Mouse (Mus musculus) lung, embryonic 14.5 days (tissue): ENCODE results near the gene Dlx1. TPM values are rescaled to one million over a fixed set of nuclear protein-coding genes. Genes with fewer than 3 reads are reported as not detected.

Source experiments
- ATAC-seq: fragments of 200-750 bp; cut with Nextera tagmentation; 2 replicates; pipeline ENCODE4 v1.8.0; 2017; ENCODE audit warnings: mild to moderate bottlenecking, moderate TSS enrichment, moderate library complexity; ENCODE audit not compliant: insufficient read depth
- DNase-seq: peaks from one replicate; pipeline ENCODE4 v3.0.0-alpha.2; 2015
- H3K27ac ChIP-seq: fragments of 300-500 bp; sonication (generic); 2 replicates; pipeline ENCODE4 v1.5.1; 2014; ENCODE audit warnings: low read depth, mild to moderate bottlenecking, moderate library complexity
- H3K27me3 ChIP-seq: fragments of 300-500 bp; sonication (generic); 2 replicates; pipeline ENCODE4 v1.6.1; 2014; ENCODE audit warnings: low read length, control low read depth; ENCODE audit not compliant: insufficient read depth
- H3K36me3 ChIP-seq: fragments of 300-500 bp; sonication (generic); 2 replicates; pipeline ENCODE4 v1.6.1; 2014; ENCODE audit warnings: control low read depth; ENCODE audit not compliant: insufficient read depth
- H3K4me1 ChIP-seq: fragments of 300-500 bp; sonication (generic); 2 replicates; pipeline ENCODE4 v1.6.1; 2014; ENCODE audit warnings: antibody characterized with exemption, control low read depth; ENCODE audit not compliant: insufficient read depth
- H3K4me2 ChIP-seq: fragments of 300-500 bp; sonication (generic); 2 replicates; pipeline ENCODE4 v1.6.1; 2014; ENCODE audit warnings: mild to moderate bottlenecking
- H3K4me3 ChIP-seq: fragments of 300-500 bp; sonication (generic); 2 replicates; pipeline ENCODE4 v1.5.1; 2014; ENCODE audit warnings: low read depth, low read length
- H3K9ac ChIP-seq: fragments of 300-500 bp; sonication (generic); 2 replicates; pipeline ENCODE4 v1.6.1; 2014
- H3K9me3 ChIP-seq: fragments of 300-500 bp; sonication (generic); 2 replicates; pipeline ENCODE4 v1.6.1; 2016; ENCODE audit warnings: low read depth, low read length, control low read depth
- CTCF ChIP-seq: IDR thresholded peaks from 2 replicates; pipeline ENCODE4 v1.5.1; 2016; ENCODE audit warnings: antibody characterized with exemption, low read depth
- WGBS: fragments of 180-500 bp; shearing (Covaris S2); extraction: QIAGEN DNeasy Blood & Tissue Kit; methylation state at CpG from one replicate; pipeline ENCODE4 v1.1.7; 2014; 5-methylcytosine and 5-hydroxymethylcytosine counted together
- polyA plus RNA-seq: library from polyadenylated mRNA; unstranded; fragments of >200 nt; fragmentation: Nextera tagmentation; extraction: Ambion mirVana; gene quantifications from 2 replicates; pipeline ENCODE4 v1.2.1, GENCODE M21; 2014

Gene Dlx1
- polyA plus RNA-seq = 0.32 TPM in 1 of 2 replicates, not detected in the other

GRCm38 (mm10) chr2:71528014-71528713 lies at the start of gene Dlx1:
TSS of gene Dlx1 (plus strand) at chr2:71528113.
- peak within 1 kb of the TSS; percentile 44 for H3K4me3 ChIP-seq
- 0 out of 2 replicates have a peak within 1 kb of the TSS, but pooled peaks have one; percentile 4 for H3K9ac ChIP-seq
- DNase-seq = no peak
- no peak for ATAC-seq
- H3K9me3 ChIP-seq = no peaks in the 10 kb centered on the region
- H3K4me2 ChIP-seq = peak within 1 kb of the TSS; percentile 77
- 2% methylated on average over 26 of the region's 26 CpGs for WGBS
- H3K27me3 ChIP-seq = peaks cover 100% of the 10 kb centered on the region
- no peaks in the 10 kb centered on the region for H3K4me1 ChIP-seq
- H3K27ac ChIP-seq = no peak within 1 kb of the TSS
- H3K36me3 ChIP-seq = no peaks in the 10 kb centered on the region
- TF ChIP-seq CTCF = no peak

GRCm38 (mm10) chr2:71479917-71480316 lies 48.0 kb upstream of the Dlx1 start:
- Histone ChIP-seq H3K4me1 (no peaks in the 10 kb centered on the region), H3K27me3 (no peaks in the 10 kb centered on the region), H3K9me3 (no peaks in the 10 kb centered on the region), H3K4me2 (no peak overlapping the region), H3K4me3 (no peak overlapping the region), H3K36me3 (no peaks in the 10 kb centered on the region), H3K27ac (no peak overlapping the region), H3K9ac (no peak overlapping the region)
- TF ChIP-seq CTCF = no peak
- ATAC-seq (no peak), DNase-seq (peak; percentile 7)
- 11% methylated on average over 7 of the region's 7 CpGs for WGBS

GRCm38 (mm10) chr2:71481825-71482224 lies 46.1 kb upstream of the Dlx1 start:
- no peaks in the 10 kb centered on the region for H3K4me1 ChIP-seq
- H3K4me3 ChIP-seq = no peak overlapping the region
- no peaks in the 10 kb centered on the region for H3K9me3 ChIP-seq
- WGBS = 77% methylated on average over 6 of the region's 6 CpGs
- no peak overlapping the region for H3K27ac ChIP-seq
- TF ChIP-seq CTCF = no peak
- H3K36me3 ChIP-seq = no peaks in the 10 kb centered on the region
- DNase-seq (no peak), ATAC-seq (no peak)
- no peak overlapping the region for H3K4me2 ChIP-seq
- no peaks in the 10 kb centered on the region for H3K27me3 ChIP-seq
- no peak overlapping the region for H3K9ac ChIP-seq

GRCm38 (mm10) chr2:71483046-71483716 lies 44.7 kb upstream of the Dlx1 start:
- no peak for ATAC-seq
- no peak for DNase-seq
- WGBS = 64% methylated on average over 10 of the region's 10 CpGs
- H3K27me3 ChIP-seq = no peaks in the 10 kb centered on the region
- no peak overlapping the region for H3K9ac ChIP-seq
- no peaks in the 10 kb centered on the region for H3K4me1 ChIP-seq
- H3K9me3 ChIP-seq = no peaks in the 10 kb centered on the region
- H3K4me3 ChIP-seq = no peak overlapping the region
- no peak for TF ChIP-seq CTCF
- H3K36me3 ChIP-seq = no peaks in the 10 kb centered on the region
- no peak overlapping the region for H3K4me2 ChIP-seq
- no peak overlapping the region for H3K27ac ChIP-seq

- no peak for TF ChIP-seq CTCF
Observed at GRCm38 (mm10) chr2:71483717-71484066, 44.2 kb upstream of the Dlx1 start.

DNA sequence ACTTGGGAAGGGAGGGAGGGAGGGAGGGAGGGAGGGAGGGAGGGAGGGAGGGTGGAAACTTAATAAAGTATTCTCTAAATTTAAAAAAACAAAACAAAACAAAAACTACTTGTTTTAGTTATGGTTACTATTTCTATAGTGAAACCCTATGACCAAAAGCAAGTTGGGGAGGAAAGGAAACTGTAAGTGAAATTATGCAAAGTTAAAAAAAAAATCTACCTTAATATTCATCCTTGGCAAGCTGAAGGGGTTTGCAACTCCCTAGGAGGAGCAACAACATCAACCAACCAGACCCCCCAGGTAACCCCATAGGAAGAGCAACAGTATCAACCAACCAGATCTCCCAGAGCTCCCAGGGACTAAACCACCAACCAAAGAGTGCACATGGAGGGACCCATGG lies 36.6 kb upstream of the Dlx1 start:
- Histone ChIP-seq H3K4me3 (no peak overlapping the region), H3K27me3 (no peaks in the 10 kb centered on the region), H3K4me1 (no peaks in the 10 kb centered on the region), H3K9me3 (no peaks in the 10 kb centered on the region), H3K36me3 (no peaks in the 10 kb centered on the region), H3K27ac (no peak overlapping the region), H3K4me2 (no peak overlapping the region), H3K9ac (no peak overlapping the region)
- DNase-seq (no peak), ATAC-seq (no peak)
- TF ChIP-seq CTCF = no peak

More at GRCm38 (mm10) chr2:71483717-71484066, 44.2 kb upstream of the Dlx1 start:
- WGBS = 59% methylated on average over 5 of the region's 5 CpGs
- DNase-seq (no peak), ATAC-seq (no peak)
- no peak overlapping the region for H3K27ac ChIP-seq
- H3K4me1 ChIP-seq = no peaks in the 10 kb centered on the region
- H3K27me3 ChIP-seq = no peaks in the 10 kb centered on the region
- H3K36me3 ChIP-seq = no peaks in the 10 kb centered on the region
- H3K9me3 ChIP-seq = no peaks in the 10 kb centered on the region
- no peak overlapping the region for H3K4me2 ChIP-seq
- no peak overlapping the region for H3K9ac ChIP-seq
- no peak overlapping the region for H3K4me3 ChIP-seq

- WGBS = 39% methylated on average over 12 of the region's 12 CpGs
- H3K9me3 ChIP-seq = no peaks in the 10 kb centered on the region
- H3K27ac ChIP-seq = no peak overlapping the region
- H3K4me2 ChIP-seq = no peak overlapping the region
- DNase-seq = no peak
- no peak overlapping the region for H3K9ac ChIP-seq
- no peaks in the 10 kb centered on the region for H3K36me3 ChIP-seq
- no peak overlapping the region for H3K4me3 ChIP-seq
- no peak for ATAC-seq
- no peak for TF ChIP-seq CTCF
- H3K4me1 ChIP-seq = no peaks in the 10 kb centered on the region
- no peaks in the 10 kb centered on the region for H3K27me3 ChIP-seq
Observed at GRCm38 (mm10) chr2:71493161-71493683, 34.7 kb upstream of the Dlx1 start.
